Mouse (Mus musculus) heart, embryonic 12.5 days (tissue): ENCODE data around the gene Galp. TPM values are rescaled to one million over a fixed set of nuclear protein-coding genes. Genes with fewer than 3 reads are reported as not detected.
"Not testable (repeated sequence)": the region's sequence is repeated elsewhere in the genome, so short reads cannot be mapped to it uniquely, and the experiment has no call there.

Experiments used
- ATAC-seq: fragments of 200-750 bp; cut with Nextera tagmentation; 2 replicates; pipeline ENCODE4 v1.8.0; 2017; ENCODE audit warnings: moderate TSS enrichment, moderate library complexity; ENCODE audit not compliant: insufficient number of reproducible peaks, low FRiP score
- H3K27ac ChIP-seq: fragments of 300-500 bp; sonication (generic); 2 replicates; pipeline ENCODE4 v1.5.1; 2016; ENCODE audit warnings: mild to moderate bottlenecking, moderate library complexity; ENCODE audit not compliant: poor library complexity, severe bottlenecking
- H3K27me3 ChIP-seq: fragments of 300-500 bp; sonication (generic); replicated peaks from 2 replicates; pipeline ENCODE4 v1.6.1; 2016; ENCODE audit warnings: mild to moderate bottlenecking, moderate library complexity
- H3K36me3 ChIP-seq: fragments of 300-500 bp; sonication (generic); 2 replicates; pipeline ENCODE4 v1.6.1; 2016; ENCODE audit warnings: mild to moderate bottlenecking, moderate library complexity
- H3K4me1 ChIP-seq: fragments of 300-500 bp; sonication (generic); replicated peaks from 2 replicates; pipeline ENCODE4 v1.6.1; 2016; ENCODE audit warnings: mild to moderate bottlenecking
- H3K4me2 ChIP-seq: fragments of 300-500 bp; sonication (generic); 2 replicates; pipeline ENCODE4 v1.6.1; 2016; ENCODE audit warnings: mild to moderate bottlenecking, moderate library complexity
- H3K4me3 ChIP-seq: fragments of 300-500 bp; sonication (generic); 2 replicates; pipeline ENCODE4 v1.5.1; 2016; ENCODE audit warnings: mild to moderate bottlenecking
- H3K9ac ChIP-seq: fragments of 300-500 bp; sonication (generic); 2 replicates; pipeline ENCODE4 v1.6.1; 2016; ENCODE audit warnings: mild to moderate bottlenecking, moderate library complexity
- H3K9me3 ChIP-seq: fragments of 300-500 bp; sonication (generic); replicated peaks from 2 replicates; pipeline ENCODE4 v1.6.1; 2016; ENCODE audit warnings: mild to moderate bottlenecking, moderate library complexity
- WGBS: fragments of 180-500 bp; shearing (Covaris S2); methylation state at CpG from one replicate; pipeline ENCODE4 v1.1.7; 2016; 5-methylcytosine and 5-hydroxymethylcytosine counted together
- polyA plus RNA-seq: library from polyadenylated mRNA; unstranded; fragments of >200 nt; fragmentation: Nextera tagmentation; extraction: Ambion mirVana; gene quantifications from 2 replicates; pipeline ENCODE4 v1.2.1, GENCODE M21; 2016

The Galp gene
- polyA plus RNA-seq, 1 experiment from 2014 or later: not detected

DNA sequence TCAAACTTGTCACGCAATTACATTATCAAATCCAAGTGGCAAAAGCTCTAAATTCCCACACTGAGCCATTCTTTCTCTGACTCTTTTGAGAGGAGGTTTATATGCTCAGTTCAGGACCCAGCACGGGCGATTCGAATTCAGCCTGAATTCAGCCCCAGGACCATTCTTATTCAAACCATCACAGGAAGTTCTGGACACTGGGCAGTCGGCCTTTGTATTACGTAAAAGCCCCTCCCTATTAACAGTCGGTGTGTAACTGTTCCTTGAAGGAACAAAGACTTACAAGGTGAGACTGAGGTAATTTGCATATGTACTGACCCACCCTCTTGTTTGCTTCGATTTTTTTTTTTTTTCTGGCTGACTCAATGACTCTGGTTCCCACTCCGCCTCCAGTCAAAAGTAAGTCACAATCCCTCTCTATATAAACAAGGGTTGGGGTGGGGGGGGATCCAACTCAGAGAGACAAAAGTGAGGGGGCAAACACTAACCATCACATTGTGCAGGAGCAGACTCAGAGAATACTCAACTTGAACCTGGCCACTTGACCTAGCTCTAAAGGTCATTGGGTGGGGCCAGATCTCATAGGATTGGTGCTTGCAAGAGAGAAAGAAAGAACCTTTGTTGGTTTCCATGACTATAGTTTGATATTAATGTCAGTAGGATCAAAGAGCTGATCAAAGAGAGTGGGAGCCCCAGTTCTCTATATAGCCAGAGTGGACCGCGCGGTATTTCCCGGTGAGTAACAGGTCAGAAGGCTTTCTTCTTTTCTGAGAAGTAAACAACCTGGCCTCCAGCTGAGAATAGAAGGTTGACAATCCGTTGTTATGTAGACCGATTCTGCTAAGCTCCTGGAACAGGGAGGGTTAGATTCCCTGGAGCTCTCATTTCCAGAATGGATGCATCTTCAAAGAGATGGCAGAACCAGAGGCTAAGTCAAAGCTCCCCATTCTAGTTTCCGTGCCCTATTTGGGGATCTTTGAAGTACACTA, 61.6 kb downstream of the Galp start:
- Histone ChIP-seq H3K4me3 (no peak overlapping the region), H3K27me3 (no peaks in the 10 kb centered on the region), H3K36me3 (no peaks in the 10 kb centered on the region), H3K27ac (no peak overlapping the region), H3K9ac (no peak overlapping the region), H3K9me3 (0 out of 2 replicates have a peak, but pooled peaks cover 10% of the 10 kb centered on the region), H3K4me1 (no peaks in the 10 kb centered on the region), H3K4me2 (no peak overlapping the region)
- ATAC-seq: no peak
- 43% methylated on average over 16 of the region's 16 CpGs for WGBS

GRCm38 (mm10) chr7:6260004-6260403, 63.1 kb downstream of the Galp start:
- not testable (repeated sequence) for H3K36me3 ChIP-seq, ATAC-seq, H3K9me3 ChIP-seq, H3K27me3 ChIP-seq, H3K4me3 ChIP-seq, H3K4me2 ChIP-seq, H3K4me1 ChIP-seq, H3K27ac ChIP-seq, H3K9ac ChIP-seq
- 27% methylated on average over 2 of the region's 2 CpGs for WGBS

- H3K9me3 ChIP-seq: peaks cover 4% of the 10 kb centered on the region; the same call in 1 of the 2 replicates
- H3K27ac ChIP-seq: no peak overlapping the region
- H3K4me2 ChIP-seq: no peak overlapping the region
- H3K27me3 ChIP-seq: no peaks in the 10 kb centered on the region
- no peaks in the 10 kb centered on the region for H3K36me3 ChIP-seq
- H3K9ac ChIP-seq: no peak overlapping the region
- 65% methylated on average over 3 of the region's 3 CpGs for WGBS
- no peak overlapping the region for H3K4me3 ChIP-seq
- no peaks in the 10 kb centered on the region for H3K4me1 ChIP-seq
- no peak for ATAC-seq
Measured at GRCm38 (mm10) chr7:6262120-6262519, 65.2 kb downstream of the Galp start.

DNA sequence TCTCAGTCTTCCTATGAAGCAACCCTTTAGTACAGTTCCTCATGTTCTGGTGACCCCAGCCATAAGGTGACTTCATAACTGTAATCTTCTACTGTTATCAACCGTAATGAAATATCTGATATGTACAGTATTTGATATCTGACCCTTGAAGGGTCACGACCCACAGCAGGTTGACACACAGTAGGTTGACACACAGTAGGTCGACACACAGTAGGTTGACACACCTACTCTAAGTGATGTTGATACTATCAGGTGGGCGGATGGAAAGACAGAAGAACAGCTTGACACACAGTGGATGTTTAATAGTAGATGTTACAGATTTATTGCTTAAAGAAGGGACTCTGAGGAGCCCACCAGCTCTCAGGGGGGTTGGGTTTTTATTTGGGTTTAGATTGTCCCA, 66.1 kb downstream of the Galp start:
- H3K9me3 ChIP-seq: peaks cover under 1% of the 10 kb centered on the region; the same call in 1 of the 2 replicates
- no peak overlapping the region for H3K27ac ChIP-seq
- H3K36me3 ChIP-seq: no peaks in the 10 kb centered on the region
- no peak for ATAC-seq
- no peak overlapping the region for H3K9ac ChIP-seq
- H3K4me2 ChIP-seq: no peak overlapping the region
- no peak overlapping the region for H3K4me3 ChIP-seq
- H3K27me3 ChIP-seq: no peaks in the 10 kb centered on the region
- 67% methylated on average over 4 of the region's 4 CpGs for WGBS
- H3K4me1 ChIP-seq: no peaks in the 10 kb centered on the region

DNA sequence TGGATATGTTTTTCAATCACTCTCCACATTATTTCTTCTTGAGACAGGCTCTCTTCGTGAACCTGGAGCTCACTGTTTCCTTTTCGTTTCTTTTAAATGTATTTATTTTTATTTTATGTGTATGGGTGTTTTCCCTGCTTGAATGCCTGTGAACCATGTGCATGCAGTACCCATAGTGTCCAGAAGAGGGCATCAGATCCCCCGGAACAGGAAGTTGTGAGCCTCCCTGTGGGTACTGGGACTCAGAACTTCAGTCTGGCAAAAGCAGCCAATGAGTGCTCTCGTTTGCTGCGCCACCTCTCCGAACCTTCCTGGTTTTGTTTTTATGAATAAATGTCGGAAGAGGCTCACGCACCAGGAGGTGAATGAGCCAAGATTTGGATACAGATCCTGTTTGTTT, 68.8 kb downstream of the Galp start:
- 55% methylated on average over 8 of the region's 8 CpGs for WGBS

More for the DNA sequence above, 68.8 kb downstream of the Galp start:
- H3K4me3 ChIP-seq: no peak overlapping the region
- peaks cover 4% of the 10 kb centered on the region; the same call in 1 of the 2 replicates for H3K9me3 ChIP-seq
- no peaks in the 10 kb centered on the region for H3K4me1 ChIP-seq
- ATAC-seq: no peak
- no peaks in the 10 kb centered on the region for H3K27me3 ChIP-seq
- no peak overlapping the region for H3K9ac ChIP-seq
- H3K36me3 ChIP-seq: no peaks in the 10 kb centered on the region
- H3K4me2 ChIP-seq: no peak overlapping the region
- H3K27ac ChIP-seq: no peak overlapping the region

Other genes with a start within 250 kb of the Galp start
- gene Vmn1r65, start 186.1 kb upstream of the Galp start, polyA plus RNA-seq: not detected in 2 replicates
- gene Nlrp4c, start 151.9 kb upstream of the Galp start, polyA plus RNA-seq: not detected in 2 replicates
- 26.0 and 27.7 TPM in 2 replicates for gene Zfp787, start 41.1 kb upstream of the Galp start, polyA plus RNA-seq
- gene Zfp444, start 24.9 kb upstream of the Galp start, polyA plus RNA-seq: 30.2 and 31.3 TPM in 2 replicates
- gene Zscan5b, start 25.2 kb downstream of the Galp start, polyA plus RNA-seq: not detected in 2 replicates
- gene Epp13, start 55.6 kb downstream of the Galp start, polyA plus RNA-seq: not detected in 2 replicates
- 3.7 and 4.2 TPM in 2 replicates for gene Zfp667, start 89.5 kb downstream of the Galp start, polyA plus RNA-seq
- 4.3 and 4.8 TPM in 2 replicates for gene Zfp583, start 134.2 kb downstream of the Galp start, polyA plus RNA-seq
- 1.1 and 1.6 TPM in 2 replicates for gene Gm3854, start 146.7 kb downstream of the Galp start, polyA plus RNA-seq
- 1.2 and 1.4 TPM in 2 replicates for gene Zfp78, start 166.2 kb downstream of the Galp start, polyA plus RNA-seq
- gene Zfp28, start 186.2 kb downstream of the Galp start, polyA plus RNA-seq: 7.3 and 10.7 TPM in 2 replicates
- 0.15 and 0.39 TPM in 2 replicates for gene Smim17, start 201.6 kb downstream of the Galp start, polyA plus RNA-seq
- not detected in 2 replicates for gene Gm20715, start 213.2 kb downstream of the Galp start, polyA plus RNA-seq
- gene Olfr1344, start 241.6 kb downstream of the Galp start, polyA plus RNA-seq: not detected in 2 replicates